Mouse (Mus musculus): Measurements from ENCODE around the gene Manba. TPM values are rescaled to one million over a fixed set of nuclear protein-coding genes. Genes with fewer than 3 reads are reported as not detected.

The Manba gene
- polyA plus RNA-seq, 1 experiment from 2014 or later, result 5.9 TPM

GRCm38 (mm10) chr3:135614376-135614775, 129.0 kb downstream of the Manba start:
- Histone ChIP-seq H3K4me2 (no peak overlapping the region), H3K27ac (replicated peaks) (no peak overlapping the region), H3K9ac (no peak overlapping the region), H3K4me3 (no peak overlapping the region), H3K36me3 (peaks cover 74% of the 10 kb centered on the region), H3K27me3 (no peaks in the 10 kb centered on the region), H3K4me1 (replicated peaks) (no peaks in the 10 kb centered on the region), H3K9me3 (no peaks in the 10 kb centered on the region)
- ATAC-seq (ENCODE audit: low read depth), result no peak
- 82% methylated on average over 3 of the region's 3 CpGs for whole genome bisulfite sequencing

GRCm38 (mm10) chr3:135616730-135617129, 131.3 kb downstream of the Manba start:
- Histone ChIP-seq H3K9ac (no peak overlapping the region), H3K36me3 (peaks cover 63% of the 10 kb centered on the region), H3K4me2 (no peak overlapping the region), H3K4me1 (replicated peaks) (no peaks in the 10 kb centered on the region), H3K9me3 (no peaks in the 10 kb centered on the region), H3K27ac (replicated peaks) (no peak overlapping the region), H3K4me3 (no peak overlapping the region), H3K27me3 (no peaks in the 10 kb centered on the region)
- 89% methylated on average over 7 of the region's 7 CpGs for WGBS
- no peak for ATAC-seq (ENCODE audit: low read depth)

Other genes starting within 250 kb of the Manba start
- gene Bdh2, start 204.4 kb upstream of the Manba start, polyA plus RNA-seq (2015; fragmentation: Nextera tagmentation; extraction: Ambion mirVana), result 3.5 and 4.2 TPM in 2 replicates
- 1.5 and 1.9 TPM in 2 replicates for gene Slc9b2, start 177.9 kb upstream of the Manba start, polyA plus RNA-seq (2015; fragmentation: Nextera tagmentation; extraction: Ambion mirVana)
- gene Slc9b1, start 137.6 kb upstream of the Manba start, polyA plus RNA-seq (2015; fragmentation: Nextera tagmentation; extraction: Ambion mirVana), result not detected in 2 replicates
- 70.2 and 74.2 TPM in 2 replicates for gene Cisd2, start 61.7 kb upstream of the Manba start, polyA plus RNA-seq (2015; fragmentation: Nextera tagmentation; extraction: Ambion mirVana)
- gene Ube2d3, start 47.5 kb upstream of the Manba start, polyA plus RNA-seq (2015; fragmentation: Nextera tagmentation; extraction: Ambion mirVana), result 425 and 477 TPM in 2 replicates
- gene Nfkb1, start 205.9 kb downstream of the Manba start, polyA plus RNA-seq (2015; fragmentation: Nextera tagmentation; extraction: Ambion mirVana), result 7.8 and 8.4 TPM in 2 replicates

Measured in neural tube, embryonic 13.5 days (tissue).